Mouse (Mus musculus) lung, postnatal 4 days (tissue): ENCODE data around the gene Tomm70a.
A peak's percentile ranks its signal among the peaks of the same experiment; 100 is the strongest.
"Not testable (repeated sequence)": the region's sequence is repeated elsewhere in the genome, so short reads cannot be mapped to it uniquely, and the experiment has no call there.

Source experiments
- DNase-seq, 2 experiments: peaks; one replicate each; pipeline ENCODE4 v3.0.0; 2021

Tomm70a gene

DNA sequence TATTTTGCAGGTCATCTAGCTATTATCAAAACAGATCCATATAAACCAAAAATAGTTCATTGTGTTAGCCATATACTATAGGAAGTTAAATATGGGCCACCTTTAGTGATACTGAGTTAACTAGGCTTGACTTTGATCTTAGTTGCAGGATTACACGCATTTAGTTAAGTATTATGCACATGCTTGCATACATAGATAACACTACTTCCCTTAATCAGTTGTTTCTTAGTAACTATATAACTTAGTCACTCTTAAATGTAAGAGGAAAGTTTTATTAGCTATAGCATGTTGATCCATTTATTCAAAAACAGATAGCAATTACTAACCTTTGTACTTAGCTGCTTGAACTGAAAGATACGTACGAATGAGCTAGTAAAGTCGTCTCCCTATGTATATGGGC lies 29.9 kb downstream of the Tomm70a start:
- no peak for DNase-seq

DNA sequence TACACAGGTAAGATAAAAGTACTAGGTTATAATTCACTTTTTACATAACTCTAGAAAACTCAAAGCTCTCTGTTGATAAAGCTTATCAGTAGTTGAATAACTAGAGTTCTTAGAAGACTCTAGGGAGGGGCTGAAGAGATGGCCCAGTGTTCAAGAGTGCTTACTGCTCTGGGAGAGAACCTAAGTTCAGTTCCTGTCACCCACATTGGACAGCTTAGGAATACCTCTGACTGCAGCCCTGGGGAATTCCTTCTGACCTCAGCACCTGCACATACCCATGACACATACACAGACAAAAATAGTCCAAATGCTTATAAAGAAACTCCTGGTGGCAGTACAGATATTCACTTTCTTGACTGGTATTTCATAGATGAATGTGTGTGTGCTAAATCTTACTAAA lies 34.4 kb downstream of the Tomm70a start:
- DNase-seq, result no peak

DNA sequence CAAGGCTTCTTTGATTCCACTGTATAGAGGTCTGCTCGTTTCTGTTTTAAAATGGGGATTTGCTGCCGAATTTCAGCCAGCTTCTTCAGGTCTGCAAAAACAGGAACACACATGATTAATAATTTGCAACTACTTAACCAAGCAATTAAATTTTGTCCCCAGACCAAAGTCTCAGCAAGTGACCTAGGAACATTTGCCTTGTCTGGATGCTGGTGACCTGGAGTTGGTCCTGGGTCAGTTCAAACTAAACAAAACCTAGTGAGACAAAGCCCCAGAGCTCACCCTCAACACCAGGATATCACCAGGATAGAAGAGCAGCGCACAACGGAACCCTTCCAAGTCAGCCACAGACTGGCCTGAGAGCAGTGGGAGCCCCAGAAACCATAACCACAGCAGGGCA lies 35.6 kb downstream of the Tomm70a start:
- DNase-seq, result no peak

DNA sequence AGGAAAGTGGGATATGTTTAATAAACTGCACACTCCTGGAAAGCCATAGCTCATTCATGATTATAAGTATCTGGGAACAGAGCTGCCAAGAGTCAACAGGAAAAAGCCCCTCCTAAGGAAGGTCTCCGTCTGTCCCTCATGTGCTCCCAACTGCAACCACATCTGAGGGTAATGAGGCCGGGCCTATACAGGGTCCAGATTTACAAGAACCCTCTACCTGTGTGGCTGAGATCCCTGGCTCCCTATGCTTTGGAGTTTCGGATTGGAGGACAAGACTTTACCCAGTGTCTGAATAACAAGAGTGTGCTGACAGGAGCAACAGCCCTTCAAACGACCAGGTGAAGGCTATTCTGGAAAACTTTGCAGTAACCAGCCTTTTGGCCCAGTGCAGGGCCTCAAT lies 36.2 kb downstream of the Tomm70a start:
- DNase-seq, result no peak

- DNase-seq, result no peak
Measured at GRCm38 (mm10) chr16:57159835-57160234, 38.3 kb downstream of the Tomm70a start.

DNA sequence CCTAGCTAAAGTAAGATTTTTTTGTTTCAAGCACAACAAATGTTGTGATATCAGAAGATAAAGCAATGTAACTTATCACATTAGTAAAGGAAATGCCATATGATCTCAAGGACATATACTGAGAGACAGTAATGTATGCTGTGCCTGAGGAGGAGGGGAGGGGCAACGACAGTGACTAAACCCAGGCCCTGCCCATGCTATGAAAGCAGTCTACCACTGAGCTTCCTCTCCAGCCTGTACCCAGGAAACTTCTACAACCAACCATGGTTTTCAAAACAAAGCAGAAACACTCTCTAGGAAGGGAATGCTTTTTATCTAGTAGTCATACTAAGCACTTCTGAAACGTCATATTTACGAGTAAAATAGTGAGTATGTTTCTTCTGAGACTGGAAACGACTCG lies 41.3 kb downstream of the Tomm70a start:
- no peak for DNase-seq

GRCm38 (mm10) chr16:57163694-57164093 lies 42.2 kb downstream of the Tomm70a start:
- no peak for DNase-seq

- no peak for DNase-seq
Measured at GRCm38 (mm10) chr16:57165157-57165556, 43.7 kb downstream of the Tomm70a start.

GRCm38 (mm10) chr16:57166086-57166485 lies 44.6 kb downstream of the Tomm70a start:
- DNase-seq, result no peak

- DNase-seq, result peak; percentile 94 to 96
Measured at GRCm38 (mm10) chr16:57166611-57167513, 45.4 kb downstream of the Tomm70a start, which contains the start of gene Nit2. Nit2 (minus strand) TSS chr16:57167341.

DNA sequence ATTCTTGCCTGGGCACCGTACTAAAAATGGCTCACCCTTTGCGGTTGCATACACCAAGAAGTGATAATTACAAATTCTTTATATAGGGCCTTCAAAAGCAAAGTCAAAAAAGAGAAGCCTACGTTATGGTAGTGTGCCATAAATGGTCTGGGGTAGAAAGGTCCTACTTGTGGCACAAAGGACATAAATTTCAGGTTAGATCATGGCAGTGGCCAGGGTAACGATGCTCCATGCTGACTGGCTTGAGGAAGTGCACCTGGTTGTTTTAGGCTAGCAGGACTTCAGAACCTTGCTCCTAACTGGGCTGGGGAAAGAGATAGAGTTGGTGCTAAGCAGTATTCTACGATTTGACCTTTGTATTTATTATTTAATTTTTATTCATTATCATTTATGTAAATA lies 46.0 kb downstream of the Tomm70a start:
- no peak for DNase-seq

DNA sequence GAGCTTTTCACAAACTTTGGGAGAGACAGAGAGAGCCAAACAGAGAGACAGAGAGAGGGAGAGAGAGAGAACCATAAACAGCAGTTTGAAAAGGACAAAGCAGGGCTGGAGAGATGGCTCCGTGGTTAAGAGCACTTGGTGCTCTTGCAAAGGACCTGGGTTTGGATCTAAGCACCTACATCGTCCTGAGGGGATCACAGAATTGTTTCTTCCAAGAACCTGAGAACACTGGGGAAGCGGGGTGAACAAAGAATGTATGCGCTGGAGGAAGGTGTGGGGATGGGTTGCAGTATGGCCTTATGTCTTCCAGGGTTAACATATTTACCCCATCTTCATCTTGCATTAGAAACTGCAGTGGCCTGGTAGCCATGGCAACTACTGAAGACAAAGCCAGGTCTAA lies 46.7 kb downstream of the Tomm70a start:
- DNase-seq, result no peak

DNA sequence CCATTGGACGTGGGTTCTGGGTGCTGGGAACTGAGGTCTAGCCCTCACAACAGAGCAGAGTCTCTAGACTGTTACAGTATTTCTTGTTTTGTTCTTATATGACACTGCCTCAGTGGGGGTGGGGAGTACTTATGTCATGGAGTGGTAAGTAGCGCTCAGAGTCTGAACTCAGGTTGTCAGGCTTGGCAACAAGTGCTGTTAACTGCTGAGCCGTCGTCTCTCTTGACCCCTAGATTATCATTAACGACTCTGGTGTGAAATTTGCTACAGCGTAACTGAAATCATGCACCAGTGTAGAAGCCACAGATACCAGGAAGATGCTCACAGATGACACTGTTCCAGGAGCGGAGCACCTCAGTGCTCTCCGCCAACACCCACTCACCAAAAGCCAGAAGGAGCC lies 49.7 kb downstream of the Tomm70a start:
- no peak for DNase-seq

- DNase-seq, result no peak
Measured at GRCm38 (mm10) chr16:57171570-57171969, 50.1 kb downstream of the Tomm70a start.

DNA sequence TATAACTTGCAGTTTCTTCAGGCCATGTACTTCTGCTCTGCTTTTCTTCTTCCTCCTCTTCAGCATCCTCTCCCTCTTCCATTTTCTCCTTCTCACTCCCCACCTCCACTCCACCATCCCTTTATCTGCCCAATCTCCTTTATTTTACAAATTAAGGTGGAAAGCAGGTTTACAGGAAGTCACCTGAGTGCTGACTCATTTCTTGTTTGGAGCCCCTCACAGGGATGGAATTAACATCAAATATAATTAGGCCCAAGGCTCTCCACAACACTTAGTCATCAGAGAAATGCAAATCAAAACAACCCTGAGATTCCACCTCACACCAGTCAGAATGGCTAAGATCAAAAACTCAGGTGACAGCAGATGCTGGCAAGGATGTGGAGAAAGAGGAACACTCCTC lies 53.0 kb downstream of the Tomm70a start:
- not testable (repeated sequence) for DNase-seq

DNA sequence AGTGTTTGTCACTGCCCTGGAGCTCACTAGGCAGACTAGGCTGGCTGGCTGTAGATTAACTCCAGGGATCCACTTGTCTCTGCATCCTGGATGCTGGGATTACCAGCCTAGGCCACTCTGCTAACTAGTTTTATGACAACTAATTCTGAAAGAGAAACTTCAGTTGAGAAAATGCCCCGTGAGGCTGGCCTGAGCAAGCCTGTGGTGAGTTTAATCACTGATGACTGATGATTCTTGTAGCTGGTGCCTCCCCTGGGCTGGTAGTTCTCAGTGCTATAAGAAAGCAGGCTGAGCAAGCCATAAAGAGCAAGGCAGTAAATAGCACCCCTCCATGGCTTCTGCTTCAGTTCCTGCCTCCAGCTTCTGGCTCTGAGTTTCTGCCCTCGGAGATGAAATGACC lies 54.2 kb downstream of the Tomm70a start:
- DNase-seq, result no peak

DNA sequence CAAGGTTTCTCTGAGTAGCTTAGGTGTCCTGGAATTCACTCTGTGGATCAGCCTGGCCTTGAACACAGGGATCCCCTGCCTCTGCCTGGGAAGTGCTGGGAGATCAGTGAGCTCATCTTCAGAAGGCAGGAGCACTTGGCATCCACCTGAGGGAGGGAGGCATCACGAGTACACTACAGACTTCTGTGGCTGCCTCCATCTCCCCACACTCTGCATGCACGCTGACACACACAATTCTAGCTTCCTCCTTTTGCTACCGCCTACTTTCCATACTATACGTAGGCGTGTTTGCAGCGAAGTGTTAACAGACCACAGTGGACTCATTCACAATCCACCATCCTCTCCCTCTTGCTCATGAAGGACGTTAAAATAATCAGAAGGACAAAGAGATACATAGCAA lies 54.8 kb downstream of the Tomm70a start:
- DNase-seq, result no peak

GRCm38 (mm10) chr16:57177254-57177653 lies 55.8 kb downstream of the Tomm70a start:
- peak in 1 of 2 experiments; percentile 28 for DNase-seq

- DNase-seq, result no peak
Measured at GRCm38 (mm10) chr16:57177664-57178063, 56.2 kb downstream of the Tomm70a start.

GRCm38 (mm10) chr16:57181180-57181579 lies 59.7 kb downstream of the Tomm70a start:
- peak; percentile 28 to 34 for DNase-seq

DNA sequence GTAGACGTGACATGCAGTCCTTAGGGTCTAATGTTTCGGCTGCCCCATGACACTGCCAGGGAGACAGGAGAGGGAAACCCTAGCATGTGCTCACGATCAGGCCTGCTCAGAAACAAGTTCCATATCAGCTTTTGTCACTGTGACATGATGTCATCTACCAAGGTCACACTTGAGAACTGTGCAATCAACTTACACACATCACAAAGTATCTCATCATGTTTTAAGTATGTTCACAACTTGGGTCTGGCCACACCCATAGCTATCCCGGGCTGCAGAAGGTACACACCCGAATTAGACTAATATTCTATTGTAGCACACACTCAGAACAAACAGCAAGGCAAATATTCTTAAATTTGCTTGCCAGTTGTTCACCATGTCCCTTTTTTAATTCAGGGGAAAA lies 60.5 kb downstream of the Tomm70a start:
- DNase-seq, result no peak

DNA sequence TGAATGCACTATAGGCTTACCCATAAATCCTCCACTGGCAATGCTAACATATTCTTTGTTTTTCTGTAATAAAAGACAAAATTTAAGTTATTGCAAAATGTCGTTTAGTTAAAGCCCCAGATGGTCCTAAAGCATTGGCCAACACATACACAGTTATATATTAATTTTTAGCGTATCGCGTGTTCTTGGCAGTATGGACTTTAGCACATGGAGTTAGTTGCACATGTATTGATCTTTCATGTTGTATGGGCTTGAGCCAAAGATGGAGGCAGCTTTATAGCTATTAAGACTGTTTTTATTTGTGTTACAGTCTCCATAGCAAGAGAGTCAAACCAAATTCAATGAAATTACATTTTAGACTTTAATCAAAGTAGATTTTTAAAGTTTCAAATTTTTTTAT lies 65.1 kb downstream of the Tomm70a start:
- no peak for DNase-seq

DNA sequence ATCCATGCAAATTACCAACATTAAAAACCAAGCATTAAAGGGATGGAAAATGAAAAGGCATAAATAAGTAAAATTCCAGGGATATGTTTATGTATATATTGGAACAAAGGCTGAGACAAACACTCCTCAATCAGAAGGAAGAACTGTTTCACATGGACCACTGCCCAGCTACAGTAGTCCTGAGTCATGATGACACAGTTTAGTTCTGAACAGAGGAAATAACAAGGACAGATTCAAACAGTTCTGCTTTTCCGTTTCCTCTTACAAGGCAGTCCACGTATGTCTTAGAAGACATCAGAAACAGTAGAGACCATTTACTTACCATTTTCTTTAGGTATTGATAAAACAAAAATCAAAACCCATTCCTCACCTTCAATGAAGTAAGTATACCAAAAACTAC lies 68.0 kb downstream of the Tomm70a start:
- no peak for DNase-seq

GRCm38 (mm10) chr16:57190390-57190789 lies 68.9 kb downstream of the Tomm70a start:
- no peak for DNase-seq

- no peak for DNase-seq
Measured at GRCm38 (mm10) chr16:57191214-57191613, 69.7 kb downstream of the Tomm70a start.
